Mouse (Mus musculus): ENCODE data around the gene AC124108.1. TPM values are rescaled to one million over a fixed set of nuclear protein-coding genes. Genes with fewer than 3 reads are reported as not detected.

AC124108.1 gene
- total and polyA plus RNA-seq, 3 experiments: not detected

DNA sequence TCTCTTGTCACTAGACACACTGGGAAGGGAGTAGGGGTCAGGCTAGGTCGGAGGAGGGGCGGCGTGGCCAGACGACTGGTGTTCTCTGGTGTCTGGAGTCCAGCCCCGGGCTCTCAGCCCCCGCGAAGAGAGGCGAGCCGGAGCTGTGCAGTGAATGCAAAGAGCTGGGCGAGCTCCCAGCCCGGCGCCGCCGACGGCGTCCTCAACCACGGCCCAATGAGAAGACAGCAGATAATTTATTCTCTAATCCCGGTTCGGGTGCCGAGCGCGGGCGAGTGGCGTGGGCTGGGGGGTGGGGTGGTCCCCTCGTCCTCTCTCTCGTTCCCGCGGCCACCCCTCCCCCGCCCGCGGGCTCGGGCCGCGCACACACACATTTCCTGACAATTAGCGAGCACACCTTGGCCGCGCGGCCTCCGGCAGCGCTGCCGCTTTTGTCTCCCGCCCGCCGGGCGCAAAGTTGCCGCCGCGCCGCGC is 1.2 kb upstream of the AC124108.1 start:
- H3K9me3 ChIP-seq (replicated peaks; ENCODE audit: low read length): peaks cover 3% of the 10 kb centered on the region
- H3K36me3 ChIP-seq (replicated peaks in 1 of 2; ENCODE audit: control insufficient read depth in 1 of 2, insufficient read depth in 1 of 2, low read length in 1 of 2): no peaks in the 10 kb centered on the region
- DNase-seq (ENCODE audit: extremely low read depth): no peak
- in situ Hi-C loops (cut with MboI; ENCODE audit: low pct_ligation_motif_present, low pct_unique_long_range_greater_than_20kb, low sequenced_read_pairs) (no loop called here), dilution Hi-C loops (cut with MboI; ENCODE audit: extremely low pct_ligation_motif_present, extremely low pct_unique_long_range_greater_than_20kb, low sequenced_read_pairs) (no loop called here)
- H3K27me3 ChIP-seq (replicated peaks): peaks cover 26% of the 10 kb centered on the region
- H3K4me2 ChIP-seq (ENCODE audit: insufficient read depth, low read depth, poor library complexity, severe bottlenecking): no peak overlapping the region
- no peaks in the 10 kb centered on the region for H3K79me2 ChIP-seq (replicated peaks; ENCODE audit: control insufficient read depth, extremely low read depth, insufficient read depth, poor library complexity, severe bottlenecking)
- H3K4me3 ChIP-seq (replicated peaks in 1 of 3; ENCODE audit: low read depth in 2 of 3, low read length in 2 of 3, poor library complexity in 1 of 3): no peak overlapping the region
- peaks cover 3 to 37% of the 10 kb centered on the region in 2 experiments; a peak in 2 of 4 replicates for H3K4me1 ChIP-seq (ENCODE audit: control insufficient read depth in 1 of 2, insufficient read depth in 2 of 2)
- TF ChIP-seq TBP (conservative IDR thresholded peaks at IDR 0.05; ENCODE audit: low read depth, low read length) (no peak), TCF12 (IDR thresholded peaks at IDR 0.05; ENCODE audit: low read depth, low read length) (no peak), UBTF (IDR thresholded peaks at IDR 0.05; ENCODE audit: low read depth, low read length) (no peak)
- H3K27ac ChIP-seq (ENCODE audit: insufficient read depth, low read depth): no peak overlapping the region
- H3K9ac ChIP-seq (ENCODE audit: insufficient read depth, low read depth): no peak overlapping the region

DNA sequence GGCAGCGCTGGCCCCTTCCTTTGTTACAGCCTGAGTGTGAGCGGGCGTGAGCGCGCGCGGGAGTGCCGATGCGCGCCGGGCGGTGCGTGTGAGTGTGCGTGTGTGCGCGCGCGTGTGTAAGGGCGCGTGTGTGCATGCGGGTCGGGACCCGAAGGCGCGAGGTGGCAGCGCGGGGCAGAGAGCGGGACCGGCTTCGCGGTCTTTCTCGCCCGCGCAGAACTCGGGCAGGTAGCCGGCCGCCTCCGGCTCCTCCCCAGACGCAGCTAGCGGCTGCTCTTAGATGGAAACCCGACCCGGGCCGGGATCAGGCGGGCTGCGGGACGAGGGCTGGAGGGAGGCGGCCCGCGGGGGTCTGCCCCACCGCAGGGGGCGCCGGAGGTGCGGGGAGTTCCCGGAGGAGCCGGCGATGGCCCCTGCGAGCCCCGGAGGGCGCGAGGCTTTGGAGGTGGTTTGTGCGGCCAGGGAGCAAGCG is 600 bp upstream of the AC124108.1 start:
- dilution Hi-C loops (cut with MboI; ENCODE audit: extremely low pct_ligation_motif_present, extremely low pct_unique_long_range_greater_than_20kb, low sequenced_read_pairs) (no loop called here), in situ Hi-C loops (cut with MboI; ENCODE audit: low pct_ligation_motif_present, low pct_unique_long_range_greater_than_20kb, low sequenced_read_pairs) (no loop called here)
- Histone ChIP-seq H3K9me3 (replicated peaks; ENCODE audit: low read length) (peaks cover 3% of the 10 kb centered on the region), H3K27ac (ENCODE audit: insufficient read depth, low read depth) (no peak overlapping the region), H3K36me3 (replicated peaks in 1 of 2; ENCODE audit: control insufficient read depth in 1 of 2, insufficient read depth in 1 of 2, low read length in 1 of 2) (no peaks in the 10 kb centered on the region), H3K4me1 (ENCODE audit: control insufficient read depth in 1 of 2, insufficient read depth in 2 of 2) (peaks cover 3 to 43% of the 10 kb centered on the region in 2 experiments; a peak in 2 of 4 replicates), H3K27me3 (replicated peaks) (peaks cover 26% of the 10 kb centered on the region), H3K9ac (ENCODE audit: insufficient read depth, low read depth) (no peak overlapping the region), H3K4me2 (ENCODE audit: insufficient read depth, low read depth, poor library complexity, severe bottlenecking) (no peak overlapping the region), H3K79me2 (replicated peaks; ENCODE audit: control insufficient read depth, extremely low read depth, insufficient read depth, poor library complexity, severe bottlenecking) (no peaks in the 10 kb centered on the region), H3K4me3 (replicated peaks in 1 of 3; ENCODE audit: low read depth in 2 of 3, low read length in 2 of 3, poor library complexity in 1 of 3) (no peak overlapping the region)
- no peak for DNase-seq (ENCODE audit: extremely low read depth)
- no peak for TF ChIP-seq BHLHE40 (IDR thresholded peaks at IDR 0.05; ENCODE audit: low read depth, low read length)
- no peak for TF ChIP-seq SIN3A (IDR thresholded peaks at IDR 0.05; ENCODE audit: low read length)
- TF ChIP-seq ZNF384 (IDR thresholded peaks at IDR 0.05; ENCODE audit: low read depth, low read length): no peak
- no peak for TF ChIP-seq MAFK (IDR thresholded peaks at IDR 0.05; ENCODE audit: insufficient replicate concordance, low read length)
- no peak for TF ChIP-seq IRF4 (IDR thresholded peaks at IDR 0.05; ENCODE audit: low read depth, low read length)
- no peak for TF ChIP-seq MAX (IDR thresholded peaks at IDR 0.05; ENCODE audit: low read length)
- TF ChIP-seq UBTF (IDR thresholded peaks at IDR 0.05; ENCODE audit: low read depth, low read length): no peak
- TF ChIP-seq TCF12 (IDR thresholded peaks at IDR 0.05; ENCODE audit: low read depth, low read length): no peak
- no peak for TF ChIP-seq NELFE (IDR thresholded peaks at IDR 0.05; ENCODE audit: low read depth, low read length)

DNA sequence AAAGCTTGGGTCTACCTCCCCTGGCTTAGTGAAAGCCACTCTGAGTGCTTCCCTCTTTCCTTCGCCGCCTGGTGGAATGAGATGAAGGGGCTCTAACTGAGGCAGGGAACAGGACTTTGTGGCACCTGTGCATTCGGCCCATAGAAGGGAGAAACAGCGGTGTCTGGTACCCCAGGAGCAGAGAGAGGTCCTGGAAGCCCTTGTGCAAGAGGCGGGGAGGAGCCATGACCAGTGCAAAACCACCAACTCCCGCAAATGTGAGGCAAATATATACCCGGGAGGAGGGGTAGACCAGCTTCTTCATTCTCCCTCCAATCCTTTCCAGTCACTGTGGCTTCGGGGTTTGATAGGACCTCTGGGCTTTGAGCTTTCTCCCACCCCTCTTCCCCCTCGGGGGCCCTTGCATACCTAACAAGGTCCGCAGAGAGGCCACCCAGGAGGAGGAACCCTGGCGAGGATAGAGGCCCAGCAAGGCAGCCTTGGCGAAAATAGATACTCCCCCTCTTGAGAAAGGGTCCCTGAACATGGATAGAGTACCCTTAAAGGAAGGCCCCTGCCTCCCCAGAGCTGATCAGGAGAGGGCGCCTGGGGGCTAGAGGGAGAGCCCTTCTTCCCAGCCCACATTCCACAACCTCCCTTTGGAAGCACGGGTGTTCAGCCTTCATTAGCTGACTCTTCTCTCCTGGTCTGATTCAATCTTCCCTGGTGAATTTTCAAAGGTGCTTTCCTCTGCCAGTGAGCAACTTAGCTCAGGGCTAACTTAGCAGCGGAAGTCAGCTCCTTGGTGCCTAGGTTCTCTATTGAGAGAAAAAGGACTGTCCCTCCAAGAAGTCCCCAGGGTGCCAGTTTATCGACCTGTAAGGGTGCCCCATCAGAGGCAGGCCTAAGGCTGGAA is 776 bp downstream of the AC124108.1 start:
- peaks cover 16% of the 10 kb centered on the region for H3K27me3 ChIP-seq (replicated peaks)
- no peaks in the 10 kb centered on the region for H3K79me2 ChIP-seq (replicated peaks; ENCODE audit: control insufficient read depth, extremely low read depth, insufficient read depth, poor library complexity, severe bottlenecking)
- no peak overlapping the region for H3K27ac ChIP-seq (ENCODE audit: insufficient read depth, low read depth)
- no peak overlapping the region for H3K9ac ChIP-seq (ENCODE audit: insufficient read depth, low read depth)
- TF ChIP-seq ELF1 (IDR thresholded peaks at IDR 0.05; ENCODE audit: low read depth, low read length) (no peak), POLR2A (IDR thresholded peaks at IDR 0.05; ENCODE audit: low read depth, low read length) (no peak)
- no peak overlapping the region for H3K4me3 ChIP-seq (replicated peaks in 1 of 3; ENCODE audit: low read depth in 2 of 3, low read length in 2 of 3, poor library complexity in 1 of 3)
- in situ Hi-C loops (cut with MboI; ENCODE audit: low pct_ligation_motif_present, low pct_unique_long_range_greater_than_20kb, low sequenced_read_pairs) (no loop called here), dilution Hi-C loops (cut with MboI; ENCODE audit: extremely low pct_ligation_motif_present, extremely low pct_unique_long_range_greater_than_20kb, low sequenced_read_pairs) (no loop called here)
- peaks cover 3 to 47% of the 10 kb centered on the region in 2 experiments; a peak in 2 of 4 replicates for H3K4me1 ChIP-seq (ENCODE audit: control insufficient read depth in 1 of 2, insufficient read depth in 2 of 2)
- no peak for DNase-seq (ENCODE audit: extremely low read depth)
- no peak overlapping the region for H3K4me2 ChIP-seq (ENCODE audit: insufficient read depth, low read depth, poor library complexity, severe bottlenecking)
- H3K9me3 ChIP-seq (replicated peaks; ENCODE audit: low read length): peaks cover 3% of the 10 kb centered on the region
- no peaks in the 10 kb centered on the region for H3K36me3 ChIP-seq (replicated peaks in 1 of 2; ENCODE audit: control insufficient read depth in 1 of 2, insufficient read depth in 1 of 2, low read length in 1 of 2)
